Mouse (Mus musculus): ENCODE measurements around the gene Pnkd. TPM values are rescaled to one million over a fixed set of nuclear protein-coding genes. Genes with fewer than 3 reads are reported as not detected.
"Not testable (repeated sequence)": the region's sequence is repeated elsewhere in the genome, so short reads cannot be mapped to it uniquely, and the experiment has no call there.

Gene Pnkd
- polyA plus RNA-seq, 1 experiment from 2014 or later, result 167 TPM

GRCm38 (mm10) chr1:74308001-74308964 lies 23.6 kb downstream of the Pnkd start:
- no peak overlapping the region for H3K9ac ChIP-seq (ENCODE audit: low read depth, low read length)
- no peak overlapping the region for H3K4me2 ChIP-seq (ENCODE audit: low read length)
- no peaks in the 10 kb centered on the region for H3K9me3 ChIP-seq (ENCODE audit: control insufficient read depth, low read length)
- H3K4me1 ChIP-seq (ENCODE audit: control insufficient read depth, insufficient read depth, low read depth, low read length), result peaks cover 6% of the 10 kb centered on the region; the same call in 1 of the 2 replicates
- H3K4me3 ChIP-seq (ENCODE audit: low read length), result no peak overlapping the region
- H3K27me3 ChIP-seq (replicated peaks; ENCODE audit: control insufficient read depth, insufficient read depth, low read length), result no peaks in the 10 kb centered on the region; the same call in 1 of the 2 replicates
- no peak for ATAC-seq
- H3K36me3 ChIP-seq (ENCODE audit: control insufficient read depth, insufficient read depth, low read length), result no peaks in the 10 kb centered on the region
- no peak overlapping the region for H3K27ac ChIP-seq (ENCODE audit: low read depth, low read length)
- 81% methylated on average over 10 of the region's 10 CpGs for WGBS

- 58% methylated on average over 3 of the region's 3 CpGs for WGBS
- H3K4me1 ChIP-seq (ENCODE audit: control insufficient read depth, insufficient read depth, low read depth, low read length), result no peaks in the 10 kb centered on the region
- ATAC-seq, result no peak
These were observed 25.0 kb downstream of the Pnkd start for GRCm38 (mm10) chr1:74309767-74310166.

GRCm38 (mm10) chr1:74313049-74313692 lies 28.4 kb downstream of the Pnkd start:
- Histone ChIP-seq H3K36me3 (ENCODE audit: control insufficient read depth, insufficient read depth, low read length) (no peaks in the 10 kb centered on the region), H3K4me2 (ENCODE audit: low read length) (no peak overlapping the region), H3K27me3 (replicated peaks; ENCODE audit: control insufficient read depth, insufficient read depth, low read length) (no peaks in the 10 kb centered on the region), H3K4me3 (ENCODE audit: low read length) (no peak overlapping the region), H3K9ac (ENCODE audit: low read depth, low read length) (no peak overlapping the region), H3K9me3 (ENCODE audit: control insufficient read depth, low read length) (no peaks in the 10 kb centered on the region), H3K27ac (ENCODE audit: low read depth, low read length) (no peak overlapping the region), H3K4me1 (ENCODE audit: control insufficient read depth, insufficient read depth, low read depth, low read length) (no peaks in the 10 kb centered on the region)
- ATAC-seq, result peak; percentile 77
- 3% methylated on average over 3 of the region's 3 CpGs for WGBS

More at GRCm38 (mm10) chr1:74309767-74310166, 25.0 kb downstream of the Pnkd start:
- Histone ChIP-seq H3K4me2 (ENCODE audit: low read length) (no peak overlapping the region), H3K9ac (ENCODE audit: low read depth, low read length) (no peak overlapping the region), H3K27ac (ENCODE audit: low read depth, low read length) (no peak overlapping the region), H3K36me3 (ENCODE audit: control insufficient read depth, insufficient read depth, low read length) (no peaks in the 10 kb centered on the region), H3K4me3 (ENCODE audit: low read length) (no peak overlapping the region), H3K9me3 (ENCODE audit: control insufficient read depth, low read length) (no peaks in the 10 kb centered on the region), H3K27me3 (replicated peaks; ENCODE audit: control insufficient read depth, insufficient read depth, low read length) (no peaks in the 10 kb centered on the region)

GRCm38 (mm10) chr1:74314796-74315195 lies 30.1 kb downstream of the Pnkd start:
- WGBS, result 93% methylated on average over 3 of the region's 3 CpGs
- no peak for ATAC-seq

GRCm38 (mm10) chr1:74316114-74316827 lies 31.5 kb downstream of the Pnkd start:
- no peak for ATAC-seq
- H3K9me3 ChIP-seq (ENCODE audit: control insufficient read depth, low read length), result no peaks in the 10 kb centered on the region
- H3K27ac ChIP-seq (ENCODE audit: low read depth, low read length), result no peak overlapping the region
- no peaks in the 10 kb centered on the region for H3K36me3 ChIP-seq (ENCODE audit: control insufficient read depth, insufficient read depth, low read length)
- 85% methylated on average over 4 of the region's 4 CpGs for WGBS
- H3K27me3 ChIP-seq (replicated peaks; ENCODE audit: control insufficient read depth, insufficient read depth, low read length), result no peaks in the 10 kb centered on the region
- H3K4me1 ChIP-seq (ENCODE audit: control insufficient read depth, insufficient read depth, low read depth, low read length), result no peaks in the 10 kb centered on the region
- no peak overlapping the region for H3K4me3 ChIP-seq (ENCODE audit: low read length)
- H3K9ac ChIP-seq (ENCODE audit: low read depth, low read length), result no peak overlapping the region
- no peak overlapping the region for H3K4me2 ChIP-seq (ENCODE audit: low read length)

More at GRCm38 (mm10) chr1:74314796-74315195, 30.1 kb downstream of the Pnkd start:
- H3K4me2 ChIP-seq (ENCODE audit: low read length), result no peak overlapping the region
- no peak overlapping the region for H3K27ac ChIP-seq (ENCODE audit: low read depth, low read length)
- no peaks in the 10 kb centered on the region for H3K27me3 ChIP-seq (replicated peaks; ENCODE audit: control insufficient read depth, insufficient read depth, low read length)
- H3K36me3 ChIP-seq (ENCODE audit: control insufficient read depth, insufficient read depth, low read length), result no peaks in the 10 kb centered on the region
- no peaks in the 10 kb centered on the region for H3K4me1 ChIP-seq (ENCODE audit: control insufficient read depth, insufficient read depth, low read depth, low read length)
- H3K9me3 ChIP-seq (ENCODE audit: control insufficient read depth, low read length), result no peaks in the 10 kb centered on the region
- H3K9ac ChIP-seq (ENCODE audit: low read depth, low read length), result no peak overlapping the region
- H3K4me3 ChIP-seq (ENCODE audit: low read length), result no peak overlapping the region

GRCm38 (mm10) chr1:74318711-74319110 lies 34.0 kb downstream of the Pnkd start:
- Histone ChIP-seq H3K36me3 (ENCODE audit: control insufficient read depth, insufficient read depth, low read length) (no peaks in the 10 kb centered on the region), H3K4me1 (ENCODE audit: control insufficient read depth, insufficient read depth, low read depth, low read length) (no peaks in the 10 kb centered on the region), H3K27me3 (replicated peaks; ENCODE audit: control insufficient read depth, insufficient read depth, low read length) (no peaks in the 10 kb centered on the region), H3K4me2 (ENCODE audit: low read length) (no peak overlapping the region), H3K9ac (ENCODE audit: low read depth, low read length) (no peak overlapping the region), H3K27ac (ENCODE audit: low read depth, low read length) (no peak overlapping the region), H3K9me3 (ENCODE audit: control insufficient read depth, low read length) (no peaks in the 10 kb centered on the region), H3K4me3 (ENCODE audit: low read length) (no peak overlapping the region)
- no peak for ATAC-seq
- WGBS, result 93% methylated on average over 3 of the region's 3 CpGs

- H3K9me3 ChIP-seq (ENCODE audit: control insufficient read depth, low read length), result no peaks in the 10 kb centered on the region
- H3K27me3 ChIP-seq (replicated peaks; ENCODE audit: control insufficient read depth, insufficient read depth, low read length), result no peaks in the 10 kb centered on the region
- WGBS, result 88% methylated on average over 3 of the region's 3 CpGs
- no peak overlapping the region for H3K4me2 ChIP-seq (ENCODE audit: low read length)
- H3K4me3 ChIP-seq (ENCODE audit: low read length), result no peak overlapping the region
- no peaks in the 10 kb centered on the region for H3K4me1 ChIP-seq (ENCODE audit: control insufficient read depth, insufficient read depth, low read depth, low read length)
- no peak for ATAC-seq
- no peak overlapping the region for H3K27ac ChIP-seq (ENCODE audit: low read depth, low read length)
- H3K9ac ChIP-seq (ENCODE audit: low read depth, low read length), result no peak overlapping the region
- no peaks in the 10 kb centered on the region for H3K36me3 ChIP-seq (ENCODE audit: control insufficient read depth, insufficient read depth, low read length)
These were observed 36.7 kb downstream of the Pnkd start for GRCm38 (mm10) chr1:74321396-74321795.

GRCm38 (mm10) chr1:74326916-74327315 lies 42.2 kb downstream of the Pnkd start:
- not testable (repeated sequence) for H3K4me2 ChIP-seq (ENCODE audit: low read length); H3K27ac ChIP-seq (ENCODE audit: low read depth, low read length); H3K9ac ChIP-seq (ENCODE audit: low read depth, low read length); H3K9me3 ChIP-seq (ENCODE audit: control insufficient read depth, low read length); H3K36me3 ChIP-seq (ENCODE audit: control insufficient read depth, insufficient read depth, low read length); ATAC-seq; H3K4me3 ChIP-seq (ENCODE audit: low read length); H3K27me3 ChIP-seq (replicated peaks; ENCODE audit: control insufficient read depth, insufficient read depth, low read length); H3K4me1 ChIP-seq (ENCODE audit: control insufficient read depth, insufficient read depth, low read depth, low read length)
- WGBS, result 79% methylated on average over 2 of the region's 2 CpGs
